11 mouse cellular contexts compared by ENCODE assay signal in the genomic region with DNA sequence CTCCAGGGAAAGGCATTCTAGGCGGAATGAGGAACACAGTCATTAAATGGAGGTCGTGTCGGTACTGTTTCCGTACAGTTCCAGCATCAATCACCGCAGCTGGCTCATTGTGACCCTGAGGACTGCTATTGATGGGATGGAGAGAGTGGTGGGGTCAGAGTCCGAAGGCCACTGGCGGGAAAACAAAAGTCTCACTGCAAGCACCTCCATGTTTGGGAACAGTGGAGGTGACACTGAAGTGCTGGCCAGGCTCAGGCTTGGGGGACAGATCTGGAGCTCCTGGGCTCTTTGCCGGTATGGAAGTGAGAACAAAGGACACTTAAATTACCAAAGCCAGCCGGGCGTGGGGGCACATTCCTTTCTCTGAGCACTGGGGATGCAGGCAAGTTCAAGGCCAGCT. TPM values are rescaled to one million over a fixed set of nuclear protein-coding genes. Genes with fewer than 3 reads are reported as not detected.
A peak's percentile ranks its signal among the peaks of the same experiment; 100 is the strongest.
DNase-seq lines count a peak whose midpoint lies in the region; ATAC-seq and TF ChIP-seq lines count a peak whose summit lies in the region.
"Had no signal": no experiment of that assay in that cellular context is flagged by ENCODE, and none has a peak within 500 bp of the region (broad histone marks: within the 10 kb centered on the region; RNA-seq: fewer than 3 reads in every experiment).

No protein-coding gene starts in this region.

- no peaks in the 10 kb centered on the region for H3K27me3 ChIP-seq in heart, embryonic 14.5 days (ENCODE audit: control insufficient read depth, insufficient read depth, low read length)
- no peaks in the 10 kb centered on the region for H3K27me3 ChIP-seq in liver, embryonic 12.5 days (replicated peaks)
- H3K27me3 ChIP-seq: embryonic facial prominence, embryonic 12.5 days had no signal

- H3K36me3 ChIP-seq in heart, embryonic 14.5 days (ENCODE audit: control insufficient read depth, insufficient read depth, low read length) = peaks cover 24% of the 10 kb centered on the region
- peaks cover 60% of the 10 kb centered on the region for H3K36me3 ChIP-seq in liver, embryonic 12.5 days

- no peak overlapping the region for H3K9ac ChIP-seq in heart, embryonic 14.5 days (ENCODE audit: low read length)
- H3K9ac ChIP-seq in liver, embryonic 12.5 days = no peak overlapping the region
- H3K9ac ChIP-seq: embryonic facial prominence, embryonic 12.5 days had no signal

- peak overlapping the region; percentile 34 to 36; a peak in 3 of 4 replicates for H3K27ac ChIP-seq in heart, embryonic 14.5 days (replicated peaks in 1 of 2; ENCODE audit: control insufficient read depth in 1 of 2, insufficient read depth in 1 of 2, low read depth in 2 of 2, low read length in 2 of 2)
- H3K27ac ChIP-seq in liver, embryonic 12.5 days = peak overlapping the region; percentile 60
- no peak overlapping the region for H3K27ac ChIP-seq in gastrocnemius, adult 2 months
- H3K27ac ChIP-seq: embryonic facial prominence, embryonic 12.5 days had no signal

- no peak for TF ChIP-seq CTCF in gastrocnemius, adult 2 months (IDR thresholded peaks at IDR 0.05)

- H3K9me3 ChIP-seq in heart, embryonic 14.5 days (ENCODE audit: control insufficient read depth, low read length) = no peaks in the 10 kb centered on the region
- no peaks in the 10 kb centered on the region for H3K9me3 ChIP-seq in liver, embryonic 12.5 days (replicated peaks)
- H3K9me3 ChIP-seq: embryonic facial prominence, embryonic 12.5 days had no signal

- H3K4me2 ChIP-seq in heart, embryonic 14.5 days (ENCODE audit: low read length) = no peak overlapping the region
- H3K4me2 ChIP-seq in liver, embryonic 12.5 days = no peak overlapping the region
- H3K4me2 ChIP-seq: embryonic facial prominence, embryonic 12.5 days had no signal

- intact Hi-C loops in heart, postnatal 25 days (cut with DNase I) = no loop called here
- intact Hi-C loops in gastrocnemius, adult 2 months (cut with DNase I) = no loop called here

- DNase-seq in heart, postnatal 25 days (ENCODE audit: low spot score) = no peak
- DNase-seq in R1 (ENCODE audit: low read depth, low spot score) (peak; percentile 84), adipocyte (ENCODE audit: low spot score) (no peak)
- peak; percentile 66 for DNase-seq in kidney, adult 11 months
- no peak for DNase-seq in cerebellum, adult 9-11 months
- DNase-seq in gastrocnemius, adult 2 months = no peak
- DNase-seq: lung, postnatal 10 days; thymus, postnatal 25 days had no signal

- 54% methylated on average over 10 of the region's 10 CpGs for WGBS in heart, embryonic 14.5 days
- WGBS in liver, embryonic 12.5 days (ENCODE audit: insufficient replicate concordance) = 68% methylated on average over 10 of the region's 10 CpGs

- no peak overlapping the region for H3K4me3 ChIP-seq in heart, embryonic 14.5 days (ENCODE audit: control insufficient read depth in 1 of 2, insufficient read depth in 1 of 2, low read depth in 1 of 2, low read length in 2 of 2)
- H3K4me3 ChIP-seq in liver, embryonic 12.5 days = no peak overlapping the region
- H3K4me3 ChIP-seq in gastrocnemius, adult 2 months = no peak overlapping the region
- H3K4me3 ChIP-seq: embryonic facial prominence, embryonic 12.5 days had no signal

- no peak for ATAC-seq in heart, embryonic 14.5 days (ENCODE audit: insufficient number of reproducible peaks, insufficient read depth, low FRiP score, low read depth)
- no peak for ATAC-seq in liver, embryonic 12.5 days

- H3K4me1 ChIP-seq in heart, embryonic 14.5 days (ENCODE audit: control insufficient read depth in 2 of 2, insufficient read depth in 2 of 2, low read length in 2 of 2) = peaks cover 12 to 25% of the 10 kb centered on the region in 2 experiments; a peak in 3 of 4 replicates
- H3K4me1 ChIP-seq in liver, embryonic 12.5 days = peaks cover 77% of the 10 kb centered on the region

RNA-seq across cellular contexts. Expression of a gene that starts 3.6 kb away (rescaled TPM):
- polyA plus RNA-seq in heart, embryonic 14.5 days (2014; fragmentation: Nextera tagmentation; extraction: Ambion mirVana) = 25.2 and 26.3 TPM in 2 replicates
- total RNA-seq in heart, postnatal 25 days (2021) = 10 to 100 TPM; 38.4 to 42.8 TPM
- polyA plus RNA-seq in liver, embryonic 12.5 days (2016; fragmentation: Nextera tagmentation; extraction: Ambion mirVana) = 36.7 and 38.0 TPM in 2 replicates
- total RNA-seq in gastrocnemius, adult 2 months (2021) = 10 to 100 TPM; 31.3 to 31.9 TPM

RNA-seq across cellular contexts. Expression of a gene that starts 9.4 kb away (rescaled TPM):
- 1,183 and 1,268 TPM in 2 replicates for polyA plus RNA-seq in heart, embryonic 14.5 days (2014; fragmentation: Nextera tagmentation; extraction: Ambion mirVana)
- 100 to 1,000 TPM; 651 to 667 TPM for total RNA-seq in heart, postnatal 25 days (2021)
- polyA plus RNA-seq in liver, embryonic 12.5 days (2016; fragmentation: Nextera tagmentation; extraction: Ambion mirVana) = 1,698 and 1,725 TPM in 2 replicates
- total RNA-seq in gastrocnemius, adult 2 months (2021) = 100 to 1,000 TPM; 567 to 689 TPM

Comparison
In these comparisons a context has a peak if more than half of its experiments do, and no peak if none do; other contexts are left out.
1. DNase-seq: peak in R1 (single experiment) and kidney, adult 11 months (single experiment); none in heart, postnatal 25 days (single experiment), cerebellum, adult 9-11 months (single experiment), gastrocnemius, adult 2 months (single experiment) and adipocyte (single experiment).